Mouse (Mus musculus): Measurements from ENCODE around the gene Copa. TPM values are rescaled to one million over a fixed set of nuclear protein-coding genes. Genes with fewer than 3 reads are reported as not detected.

The Copa gene
- polyA plus RNA-seq, 1 experiment from 2014 or later: 281 TPM

DNA sequence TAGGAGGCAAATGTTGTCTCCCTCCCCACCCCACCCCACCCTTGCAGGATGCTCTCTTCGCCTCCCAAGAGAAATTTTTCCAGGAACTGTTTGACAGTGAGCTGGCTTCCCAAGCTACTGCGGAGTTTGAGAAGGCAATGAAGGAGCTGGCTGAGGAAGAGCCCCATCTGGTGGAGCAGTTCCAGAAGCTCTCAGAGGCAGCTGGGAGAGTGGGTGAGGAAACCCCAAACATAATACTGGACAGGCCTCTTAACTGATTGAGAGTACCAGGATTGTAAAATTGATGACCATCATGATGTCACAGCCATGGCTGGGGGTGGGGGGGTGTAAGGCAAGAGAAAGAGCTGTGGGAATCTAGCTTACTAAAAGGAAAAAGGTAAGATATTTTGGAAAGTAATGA is 46.8 kb downstream of the Copa start:
- no peak overlapping the region for H3K27ac ChIP-seq
- H3K9me3 ChIP-seq: no peaks in the 10 kb centered on the region
- H3K4me3 ChIP-seq: no peak overlapping the region
- H3K27me3 ChIP-seq: no peaks in the 10 kb centered on the region
- peaks cover 58% of the 10 kb centered on the region for H3K36me3 ChIP-seq
- no peak for ATAC-seq (ENCODE audit: low FRiP score, low read depth)
- WGBS: 68% methylated on average over 2 of the region's 2 CpGs
- peaks cover 14% of the 10 kb centered on the region for H3K4me1 ChIP-seq
- H3K9ac ChIP-seq: no peak overlapping the region
- no peak overlapping the region for H3K4me2 ChIP-seq (replicated peaks)

DNA sequence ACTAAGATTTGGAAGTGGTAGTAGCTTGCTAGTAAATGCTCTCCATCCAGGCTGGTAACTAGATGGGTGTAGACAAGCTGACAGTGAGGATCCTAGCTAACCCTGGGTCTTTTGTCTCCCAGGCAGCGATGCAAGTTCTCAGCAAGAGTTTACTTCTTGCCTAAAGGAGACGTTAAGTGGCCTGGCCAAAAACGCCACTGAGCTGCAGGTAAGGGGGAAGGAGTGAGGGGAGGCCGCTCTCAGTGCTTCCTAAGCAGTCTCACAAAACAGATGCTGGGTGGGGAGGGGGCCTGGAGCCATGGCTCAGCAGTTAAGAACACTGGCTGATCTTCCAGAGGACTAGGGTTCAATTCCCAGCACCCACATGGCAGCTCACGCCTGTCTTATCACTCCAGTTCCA is 47.5 kb downstream of the Copa start:
- peaks cover 65% of the 10 kb centered on the region for H3K36me3 ChIP-seq
- H3K4me3 ChIP-seq: no peak overlapping the region
- H3K27me3 ChIP-seq: no peaks in the 10 kb centered on the region
- no peak overlapping the region for H3K4me2 ChIP-seq (replicated peaks)
- no peak overlapping the region for H3K9ac ChIP-seq
- no peak overlapping the region for H3K27ac ChIP-seq
- ATAC-seq (ENCODE audit: low FRiP score, low read depth): no peak
- peaks cover 14% of the 10 kb centered on the region for H3K4me1 ChIP-seq
- WGBS: 89% methylated on average over 5 of the region's 5 CpGs
- no peaks in the 10 kb centered on the region for H3K9me3 ChIP-seq

DNA sequence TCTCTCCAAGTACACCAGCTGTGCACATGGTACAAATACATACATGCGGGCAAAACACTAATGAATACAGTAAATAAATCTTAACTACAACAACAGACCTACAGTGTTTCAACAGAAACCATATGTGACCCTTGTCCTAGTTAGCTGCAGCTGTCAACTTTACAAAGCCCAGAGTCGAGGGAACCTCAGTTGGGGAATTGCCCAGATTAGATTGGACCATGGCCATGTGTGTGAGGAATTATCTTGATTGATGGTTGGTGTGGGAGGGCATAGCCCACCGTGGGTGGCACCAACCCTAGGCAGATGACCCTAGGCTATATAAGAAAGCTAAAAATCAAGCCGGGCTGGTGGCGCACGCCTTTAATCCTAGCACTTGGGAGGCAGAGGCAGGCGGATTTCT is 50.0 kb downstream of the Copa start:
- Histone ChIP-seq H3K9me3 (no peaks in the 10 kb centered on the region), H3K4me1 (peaks cover 7% of the 10 kb centered on the region), H3K9ac (no peak overlapping the region), H3K4me3 (no peak overlapping the region), H3K27me3 (no peaks in the 10 kb centered on the region), H3K27ac (no peak overlapping the region), H3K36me3 (peaks cover 83% of the 10 kb centered on the region), H3K4me2 (replicated peaks) (no peak overlapping the region)
- WGBS: 70% methylated on average over 7 of the region's 7 CpGs
- 0 out of 2 replicates have a peak, but pooled peaks have one; percentile 14 for ATAC-seq (ENCODE audit: low FRiP score, low read depth)

DNA sequence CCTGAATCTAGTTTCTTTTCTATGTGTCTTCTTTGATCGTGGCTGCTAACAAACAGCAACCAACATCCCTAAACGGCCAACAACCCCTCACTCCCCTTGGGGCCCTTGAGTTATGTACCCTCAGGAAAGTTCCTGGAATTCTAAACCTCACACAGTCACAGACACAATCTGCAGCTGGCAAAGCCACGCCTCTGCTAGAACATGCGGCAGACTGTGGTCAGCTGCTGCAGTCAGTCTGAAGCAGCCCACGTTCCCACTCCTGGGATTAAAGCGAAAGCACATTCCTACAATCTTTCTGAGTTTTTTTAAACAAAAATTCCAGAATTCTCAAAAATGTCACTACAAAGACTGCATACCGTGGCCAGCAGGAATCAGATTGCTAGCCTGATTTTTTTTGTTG is 51.2 kb downstream of the Copa start:
- Histone ChIP-seq H3K9me3 (no peaks in the 10 kb centered on the region), H3K4me1 (no peaks in the 10 kb centered on the region), H3K27ac (0 out of 2 replicates have a peak overlapping the region, but pooled peaks have one; percentile 44), H3K4me3 (no peak overlapping the region), H3K9ac (no peak overlapping the region), H3K36me3 (peaks cover 79% of the 10 kb centered on the region), H3K4me2 (replicated peaks) (no peak overlapping the region), H3K27me3 (no peaks in the 10 kb centered on the region)
- 77% methylated on average over 7 of the region's 7 CpGs for WGBS
- peak; percentile 73 for ATAC-seq (ENCODE audit: low FRiP score, low read depth)

DNA sequence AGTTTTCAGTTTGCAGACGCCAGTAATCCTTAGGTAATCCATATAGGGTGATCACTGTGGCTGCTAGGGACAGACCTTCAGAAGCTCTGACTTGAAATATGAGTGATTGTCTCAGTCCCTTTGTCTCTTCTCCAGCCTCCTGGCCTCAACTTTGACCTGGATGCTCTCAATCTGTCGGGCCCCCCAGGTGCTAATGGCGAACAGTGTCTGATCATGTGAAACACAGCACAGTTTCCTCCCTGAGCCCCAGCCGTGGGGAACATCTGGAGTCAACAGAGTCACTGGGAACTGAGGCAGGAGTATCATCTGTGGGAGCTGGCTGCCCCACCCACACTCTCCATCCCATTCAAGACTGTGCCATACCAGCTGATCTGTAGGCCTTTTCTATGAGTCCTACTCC is 51.7 kb downstream of the Copa start:
- no peak overlapping the region for H3K4me3 ChIP-seq
- peaks cover 74% of the 10 kb centered on the region for H3K36me3 ChIP-seq
- H3K4me1 ChIP-seq: no peaks in the 10 kb centered on the region
- 81% methylated on average over 4 of the region's 4 CpGs for WGBS
- no peak for ATAC-seq (ENCODE audit: low FRiP score, low read depth)
- H3K9me3 ChIP-seq: no peaks in the 10 kb centered on the region
- H3K9ac ChIP-seq: no peak overlapping the region
- H3K27ac ChIP-seq: peak overlapping the region; percentile 44; the same call in 1 of the 2 replicates
- H3K27me3 ChIP-seq: no peaks in the 10 kb centered on the region
- no peak overlapping the region for H3K4me2 ChIP-seq (replicated peaks)

DNA sequence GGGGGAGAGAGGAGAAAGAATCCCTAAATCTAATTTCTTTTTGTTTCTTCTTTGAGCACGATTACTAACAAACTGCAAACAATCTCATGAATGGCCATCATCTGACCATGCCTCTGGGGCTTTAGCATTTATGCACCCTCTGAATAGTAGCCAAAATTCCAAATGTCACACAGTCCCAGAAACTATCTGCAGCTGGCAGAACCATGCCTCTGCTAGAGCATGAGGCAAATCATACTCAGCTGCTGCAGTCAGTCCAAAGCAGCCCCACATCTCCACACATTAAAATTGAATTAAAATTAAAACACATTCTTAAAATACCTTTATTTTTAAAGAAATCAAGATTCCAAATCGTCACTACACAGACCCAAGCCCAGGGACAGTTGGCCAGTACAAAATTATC is 57.8 kb downstream of the Copa start:
- WGBS: 80% methylated on average over 2 of the region's 2 CpGs
- Histone ChIP-seq H3K9me3 (no peaks in the 10 kb centered on the region), H3K36me3 (peaks cover 14% of the 10 kb centered on the region), H3K4me2 (replicated peaks) (no peak overlapping the region), H3K9ac (no peak overlapping the region), H3K4me3 (no peak overlapping the region), H3K27me3 (no peaks in the 10 kb centered on the region), H3K4me1 (no peaks in the 10 kb centered on the region), H3K27ac (no peak overlapping the region)
- 0 out of 2 replicates have a peak, but pooled peaks have one; percentile 60 for ATAC-seq (ENCODE audit: low FRiP score, low read depth)

DNA sequence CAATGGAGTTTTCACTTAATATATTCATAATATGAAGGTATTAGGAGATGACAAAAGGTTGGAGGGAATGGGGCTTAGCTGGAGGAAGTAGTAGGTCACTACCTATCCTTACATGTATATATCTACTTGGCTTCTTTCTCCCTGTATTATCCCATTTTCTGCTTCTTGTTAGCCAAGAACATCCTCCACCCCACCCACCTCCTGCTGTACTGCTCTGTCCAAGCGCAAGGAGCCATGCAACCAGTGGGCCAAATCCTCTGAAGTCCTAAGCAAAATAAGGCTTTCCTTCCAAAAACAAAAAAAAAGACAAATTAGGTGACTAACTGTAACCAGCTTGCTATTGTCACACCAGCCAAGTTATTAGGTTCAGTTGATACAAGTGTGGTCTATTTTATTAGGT is 58.5 kb downstream of the Copa start:
- Histone ChIP-seq H3K9me3 (no peaks in the 10 kb centered on the region), H3K4me3 (no peak overlapping the region), H3K36me3 (peaks cover 9% of the 10 kb centered on the region), H3K4me2 (replicated peaks) (no peak overlapping the region), H3K27me3 (no peaks in the 10 kb centered on the region), H3K4me1 (no peaks in the 10 kb centered on the region), H3K27ac (no peak overlapping the region), H3K9ac (no peak overlapping the region)
- no peak for ATAC-seq (ENCODE audit: low FRiP score, low read depth)
- WGBS: 80% methylated on average over 1 of the region's 1 CpGs

DNA sequence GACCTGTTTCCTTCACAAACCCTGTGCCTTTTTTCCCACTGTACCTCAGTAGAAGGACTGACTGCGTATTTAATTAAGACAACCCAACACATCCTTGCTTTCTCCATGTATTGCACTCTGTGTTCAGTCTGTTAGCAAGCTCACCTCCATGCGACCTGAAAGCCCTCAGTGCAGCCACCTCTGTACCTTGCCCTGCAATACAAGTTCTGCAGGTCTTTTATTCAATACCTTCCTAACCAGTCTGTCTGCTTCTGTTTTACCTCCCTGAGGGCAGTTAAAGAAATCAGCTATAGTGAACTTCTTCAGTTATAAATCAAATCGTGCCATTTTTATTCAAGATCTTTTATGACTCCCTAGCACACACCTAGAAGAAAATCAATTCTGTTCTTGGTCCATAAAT is 59.2 kb downstream of the Copa start:
- Histone ChIP-seq H3K9ac (no peak overlapping the region), H3K4me1 (no peaks in the 10 kb centered on the region), H3K4me3 (no peak overlapping the region), H3K4me2 (replicated peaks) (no peak overlapping the region), H3K9me3 (no peaks in the 10 kb centered on the region), H3K36me3 (peaks cover 3% of the 10 kb centered on the region; the same call in 1 of the 2 replicates), H3K27me3 (no peaks in the 10 kb centered on the region), H3K27ac (no peak overlapping the region)
- no peak for ATAC-seq (ENCODE audit: low FRiP score, low read depth)
- 67% methylated on average over 3 of the region's 3 CpGs for WGBS

DNA sequence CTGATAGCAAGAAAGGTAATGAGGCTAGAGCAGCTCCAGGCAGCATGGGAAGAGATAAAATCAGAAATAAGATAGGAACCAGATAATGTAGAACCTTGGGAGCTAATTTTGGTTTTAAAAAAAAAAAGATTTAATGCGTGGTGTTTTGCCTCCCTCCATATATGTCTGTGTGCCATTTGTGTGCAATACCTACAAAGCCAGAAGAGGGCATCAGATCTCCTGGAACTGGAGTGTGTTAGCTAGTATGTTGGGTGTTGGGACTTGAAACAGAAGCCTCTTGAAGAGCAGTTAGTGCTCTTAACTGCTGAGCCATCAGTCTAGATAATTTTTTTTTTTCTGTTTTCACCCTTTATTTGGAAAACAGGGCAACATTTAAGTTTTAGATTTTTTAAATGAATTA is 61.2 kb downstream of the Copa start:
- Histone ChIP-seq H3K4me2 (replicated peaks) (no peak overlapping the region), H3K4me3 (no peak overlapping the region), H3K4me1 (peaks cover 5% of the 10 kb centered on the region; the same call in 1 of the 2 replicates), H3K9ac (no peak overlapping the region), H3K9me3 (no peaks in the 10 kb centered on the region), H3K27ac (no peak overlapping the region), H3K27me3 (no peaks in the 10 kb centered on the region), H3K36me3 (no peaks in the 10 kb centered on the region)
- WGBS: 37% methylated on average over 1 of the region's 1 CpGs
- ATAC-seq (ENCODE audit: low FRiP score, low read depth): no peak

DNA sequence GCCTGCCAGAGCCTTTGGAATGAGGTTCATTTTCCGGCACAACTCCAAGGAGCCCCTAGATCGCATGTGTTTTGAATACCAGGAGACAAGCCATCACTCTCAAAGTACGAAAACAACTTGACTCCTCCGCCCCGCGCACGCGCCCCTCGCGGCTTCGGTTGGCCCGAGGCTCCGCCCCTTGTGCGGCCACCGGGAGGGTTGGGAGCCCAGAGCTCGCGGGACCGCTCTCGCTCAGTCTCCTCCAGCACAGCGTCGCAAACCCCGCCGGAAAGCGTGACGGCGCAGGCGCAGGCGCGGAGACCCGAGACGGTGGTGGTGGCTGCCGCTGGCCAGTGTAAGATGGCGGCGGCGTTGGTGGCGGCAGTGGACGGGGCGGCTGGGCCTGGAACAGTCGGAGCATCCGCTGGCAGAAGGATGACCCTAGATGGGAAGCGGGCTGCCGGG is 65.5 kb downstream of the Copa start, which contains the start of gene Dcaf8:
Gene Dcaf8, plus strand, starts transcription at position 250 of the 444 bp plus-strand sequence.
- peak; percentile 99 for ATAC-seq (ENCODE audit: low FRiP score, low read depth)
- no peaks in the 10 kb centered on the region for H3K9me3 ChIP-seq
- no peaks in the 10 kb centered on the region for H3K27me3 ChIP-seq
- H3K4me2 ChIP-seq (replicated peaks): peak within 1 kb of the TSS; percentile 72
- peaks cover 30% of the 10 kb centered on the region for H3K36me3 ChIP-seq
- H3K4me3 ChIP-seq: peak within 1 kb of the TSS; percentile 90
- under 1% methylated on average over 41 of the region's 42 CpGs for WGBS
- H3K9ac ChIP-seq: peak within 1 kb of the TSS; percentile 100
- peak within 1 kb of the TSS; percentile 95 for H3K27ac ChIP-seq
- peaks cover 29% of the 10 kb centered on the region for H3K4me1 ChIP-seq

DNA sequence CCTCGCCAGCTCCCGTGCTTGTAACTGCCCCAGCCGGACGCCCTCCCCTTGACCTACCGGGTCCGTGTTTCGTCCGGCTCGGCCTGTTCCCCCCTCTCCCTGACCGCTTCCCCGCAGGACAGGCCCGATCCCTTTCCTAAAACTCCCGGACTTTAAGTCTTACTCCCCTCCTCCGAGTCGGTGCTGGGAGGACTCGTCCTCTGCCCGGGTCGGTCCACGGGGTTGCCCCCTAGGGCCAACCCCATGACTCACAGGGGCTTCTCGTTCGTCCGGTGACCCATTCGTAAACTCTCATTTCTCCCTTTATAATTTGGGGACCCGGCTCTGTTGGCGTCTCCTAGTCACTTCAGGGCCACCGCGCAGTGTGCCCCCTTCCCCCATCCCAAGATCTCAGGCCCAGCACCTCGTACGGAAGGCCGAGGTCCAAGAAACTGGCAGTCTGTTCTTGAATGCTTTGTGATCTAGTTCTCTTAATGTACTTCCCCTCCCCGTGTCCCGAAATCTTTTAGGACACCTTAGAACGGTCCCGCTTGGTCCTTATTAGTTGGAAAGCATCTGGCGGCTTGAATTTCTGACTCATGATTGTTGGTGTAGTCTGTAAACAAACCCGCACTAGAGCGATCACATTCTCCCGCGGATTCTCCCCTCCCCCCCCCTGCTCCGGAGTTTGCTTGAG is 66.1 kb downstream of the Copa start:
- peak; percentile 61 for ATAC-seq (ENCODE audit: low FRiP score, low read depth)
- WGBS: under 1% methylated on average over 38 of the region's 40 CpGs
- H3K27me3 ChIP-seq: no peaks in the 10 kb centered on the region
- H3K27ac ChIP-seq: peak overlapping the region; percentile 95
- H3K9ac ChIP-seq: peak overlapping the region; percentile 100
- H3K36me3 ChIP-seq: peaks cover 35% of the 10 kb centered on the region
- peak overlapping the region; percentile 72 for H3K4me2 ChIP-seq (replicated peaks)
- peak overlapping the region; percentile 90 for H3K4me3 ChIP-seq
- H3K4me1 ChIP-seq: peaks cover 29% of the 10 kb centered on the region
- H3K9me3 ChIP-seq: no peaks in the 10 kb centered on the region

DNA sequence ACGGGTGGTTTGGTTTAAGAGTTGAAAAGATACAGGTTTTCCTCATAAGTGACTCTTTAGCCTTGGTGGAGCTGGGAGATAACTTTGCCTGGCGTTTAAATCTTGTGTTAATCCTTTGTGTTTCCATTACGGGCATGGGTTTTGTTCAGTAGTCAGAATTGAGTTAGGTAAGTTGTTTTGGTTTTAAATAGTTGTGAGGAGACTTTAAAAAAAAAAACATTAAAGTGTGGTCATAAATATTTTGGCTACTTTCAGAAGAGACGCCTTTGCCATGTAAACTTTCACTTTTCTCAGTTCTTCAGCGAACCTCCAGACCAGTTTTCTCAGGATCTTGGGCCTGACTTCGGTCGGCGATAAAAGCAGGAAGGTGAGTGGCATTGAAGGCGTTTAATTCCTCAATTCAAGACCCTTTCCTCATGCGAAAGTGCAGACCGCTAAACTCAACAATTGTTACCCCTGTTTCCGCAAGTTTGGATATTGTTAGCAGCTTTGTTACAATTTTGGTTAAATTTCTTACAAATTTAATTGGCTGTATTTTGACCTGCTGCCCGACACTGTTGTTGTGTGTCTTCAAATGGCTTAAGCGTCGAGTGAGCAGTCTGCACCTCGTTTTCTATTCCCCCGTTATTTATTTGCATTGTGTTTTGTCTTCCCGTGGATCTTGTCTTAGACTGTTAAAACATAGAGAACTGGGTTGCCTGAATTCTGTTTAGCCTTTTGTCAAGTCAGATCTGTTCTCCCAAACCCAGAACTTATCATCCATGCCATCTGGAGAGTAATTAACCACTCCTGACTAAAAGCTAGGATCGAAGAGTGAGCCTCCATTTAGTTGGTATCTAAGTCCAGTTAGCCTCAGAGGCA is 66.9 kb downstream of the Copa start:
- H3K4me1 ChIP-seq: peaks cover 29% of the 10 kb centered on the region
- peak overlapping the region; percentile 95 for H3K27ac ChIP-seq
- WGBS: 14% methylated on average over 19 of the region's 19 CpGs
- no peaks in the 10 kb centered on the region for H3K27me3 ChIP-seq
- H3K4me2 ChIP-seq (replicated peaks): peak overlapping the region; percentile 72
- peak overlapping the region; percentile 90 for H3K4me3 ChIP-seq
- no peak for ATAC-seq (ENCODE audit: low FRiP score, low read depth)
- peaks cover 42% of the 10 kb centered on the region for H3K36me3 ChIP-seq
- H3K9me3 ChIP-seq: no peaks in the 10 kb centered on the region
- H3K9ac ChIP-seq: peak overlapping the region; percentile 100

All from limb, embryonic 13.5 days (tissue).